Mouse (Mus musculus) layer of hippocampus, postnatal 14 days (tissue): ENCODE results near the gene Fcrl1. TPM values are rescaled to one million over a fixed set of nuclear protein-coding genes. Genes with fewer than 3 reads are reported as not detected.
"Not testable (repeated sequence)": the region's sequence is repeated elsewhere in the genome, so short reads cannot be mapped to it uniquely, and the experiment has no call there.

Experiments used
- DNase-seq, 2 experiments: peaks; one replicate each; pipeline ENCODE4 v3.0.0; 2021 to 2022; ENCODE audit warnings: low spot score in 2 of 2, mixed read lengths in 1 of 2
- long read RNA-seq, 2 experiments: library from polyadenylated mRNA; stranded (forward); transcript quantifications; one replicate each; pipeline ENCODE4 v2.0.0; 2021
- total RNA-seq, 2 experiments: library from RNA; stranded (reverse); gene quantifications; 2 replicates each; pipeline ENCODE4 v1.2.3; 2021

The Fcrl1 gene
- total RNA-seq: under 1 TPM in 1 of 2 experiments, not detected in 1; 0.24 TPM
- long read RNA-seq, experiment 1, partial matches to known transcripts: 0 of 1 reads
- long read RNA-seq, experiment 1, other reads (novel, unspliced or antisense): 1 of 1 reads
- long read RNA-seq, experiment 2, partial matches to known transcripts: 0 of 1 reads
- long read RNA-seq, experiment 2, other reads (novel, unspliced or antisense): 1 of 1 reads

- no peak for DNase-seq
These were observed at the start of gene Fcrl1 for GRCm38 (mm10) chr3:87376195-87377165. Gene Fcrl1 (plus strand): TSS chr3:87376387.

GRCm38 (mm10) chr3:87337899-87338298 lies 38.3 kb upstream of the Fcrl1 start:
- DNase-seq: no peak

- DNase-seq: not testable (repeated sequence)
These were observed 25.2 kb upstream of the Fcrl1 start for GRCm38 (mm10) chr3:87350992-87351391.

- no peak for DNase-seq
These were observed 18.6 kb upstream of the Fcrl1 start, which contains the start of gene Cd5l for GRCm38 (mm10) chr3:87357581-87357980. Gene Cd5l (plus strand): TSS chr3:87357881.

- no peak for DNase-seq
These were observed 17.0 kb upstream of the Fcrl1 start for GRCm38 (mm10) chr3:87359215-87359614.

- DNase-seq: peak in 1 of 2 experiments; percentile 29
These were observed 15.7 kb upstream of the Fcrl1 start for GRCm38 (mm10) chr3:87360466-87360865.

- DNase-seq: no peak
These were observed 10.5 kb upstream of the Fcrl1 start for GRCm38 (mm10) chr3:87365691-87366090.

- DNase-seq: no peak
These were observed 8.7 kb upstream of the Fcrl1 start for GRCm38 (mm10) chr3:87367511-87367910.

GRCm38 (mm10) chr3:87369181-87369580 lies 7.0 kb upstream of the Fcrl1 start:
- DNase-seq: peak in 1 of 2 experiments; percentile 6

GRCm38 (mm10) chr3:87377228-87377627 lies 1.0 kb downstream of the Fcrl1 start:
- no peak for DNase-seq

- DNase-seq: no peak
These were observed 1.5 kb downstream of the Fcrl1 start for GRCm38 (mm10) chr3:87377719-87378118.

GRCm38 (mm10) chr3:87379641-87380315 lies 3.6 kb downstream of the Fcrl1 start:
- not testable (repeated sequence) for DNase-seq

GRCm38 (mm10) chr3:87381806-87382712 lies 5.9 kb downstream of the Fcrl1 start:
- no peak for DNase-seq

GRCm38 (mm10) chr3:87383308-87383707 lies 7.1 kb downstream of the Fcrl1 start:
- no peak for DNase-seq

- DNase-seq: no peak
These were observed 8.9 kb downstream of the Fcrl1 start for GRCm38 (mm10) chr3:87385105-87385504.

GRCm38 (mm10) chr3:87390935-87391334 lies 14.7 kb downstream of the Fcrl1 start:
- no peak for DNase-seq

- no peak for DNase-seq
These were observed 22.6 kb downstream of the Fcrl1 start for GRCm38 (mm10) chr3:87398809-87399208.

GRCm38 (mm10) chr3:87399906-87400305 lies 23.7 kb downstream of the Fcrl1 start:
- no peak for DNase-seq

GRCm38 (mm10) chr3:87401321-87401720 lies 25.1 kb downstream of the Fcrl1 start:
- no peak for DNase-seq

- DNase-seq: no peak
These were observed 32.0 kb downstream of the Fcrl1 start for GRCm38 (mm10) chr3:87408171-87408570.
